23 mouse cellular contexts compared by ENCODE assay signal in genomic region chr10:20431336-20431735, GRCm38 (mm10).
DNase-seq lines count a peak whose midpoint lies in the region; ATAC-seq and TF ChIP-seq lines count a peak whose summit lies in the region.
"Had no signal": no experiment of that assay in that cellular context is flagged by ENCODE, and none has a peak within 500 bp of the region (broad histone marks: within the 10 kb centered on the region; RNA-seq: fewer than 3 reads in every experiment).

No protein-coding gene starts in this region.

- peak overlapping the region; percentile 23; the same call in 1 of the 2 replicates for H3K4me2 ChIP-seq in heart, embryonic 13.5 days
- H3K4me2 ChIP-seq: embryonic facial prominence, embryonic 12.5 days; hindbrain, embryonic 13.5 days; liver, embryonic 13.5 days; stomach, embryonic 15.5 days had no signal

- no peaks in the 10 kb centered on the region for H3K9me3 ChIP-seq in heart, embryonic 13.5 days
- H3K9me3 ChIP-seq: embryonic facial prominence, embryonic 12.5 days; hindbrain, embryonic 13.5 days; liver, embryonic 13.5 days; stomach, embryonic 15.5 days had no signal

- peaks cover 7% of the 10 kb centered on the region for H3K4me1 ChIP-seq in heart, embryonic 13.5 days
- H3K4me1 ChIP-seq in lung, adult 2 months (ENCODE audit: control insufficient read depth, insufficient read depth, low read length), result no peaks in the 10 kb centered on the region
- H3K4me1 ChIP-seq: embryonic facial prominence, embryonic 12.5 days; liver, embryonic 13.5 days; stomach, embryonic 15.5 days had no signal

- no peak for TF ChIP-seq CTCF in lung, adult 2 months (IDR thresholded peaks at IDR 0.05; ENCODE audit: insufficient read depth, low read length)

- H3K9ac ChIP-seq in heart, embryonic 13.5 days, result no peak overlapping the region
- H3K9ac ChIP-seq: embryonic facial prominence, embryonic 12.5 days; hindbrain, embryonic 13.5 days; liver, embryonic 13.5 days; stomach, embryonic 15.5 days had no signal

- 0 out of 2 replicates have a peak overlapping the region, but pooled peaks have one; percentile 5 for H3K27ac ChIP-seq in heart, embryonic 13.5 days (replicated peaks)
- H3K27ac ChIP-seq: embryonic facial prominence, embryonic 12.5 days; hindbrain, embryonic 13.5 days; kidney, postnatal 0 days; left cerebral cortex, adult 2 months; liver, embryonic 13.5 days; stomach, embryonic 15.5 days had no signal

- no peaks in the 10 kb centered on the region for H3K27me3 ChIP-seq in heart, embryonic 13.5 days (replicated peaks)
- H3K27me3 ChIP-seq: CH12.LX; embryonic facial prominence, embryonic 12.5 days; hindbrain, embryonic 13.5 days; liver, embryonic 13.5 days; stomach, embryonic 15.5 days had no signal

- no peak for ATAC-seq in heart, embryonic 13.5 days (ENCODE audit: extremely low read depth, insufficient number of reproducible peaks, low FRiP score, low TSS enrichment)
- ATAC-seq: midbrain, embryonic 16.5 days had no signal

- H3K4me3 ChIP-seq in heart, embryonic 13.5 days, result no peak overlapping the region
- no peak overlapping the region for H3K4me3 ChIP-seq in lung, adult 2 months (replicated peaks; ENCODE audit: extremely low read depth, low read depth, low read length)
- H3K4me3 ChIP-seq: embryonic facial prominence, embryonic 12.5 days; hindbrain, embryonic 13.5 days; left cerebral cortex, adult 2 months; liver, embryonic 13.5 days; stomach, embryonic 15.5 days had no signal

- no peak for DNase-seq in heart, adult 8-10 months (ENCODE audit: low spot score)
- DNase-seq in heart, postnatal 10 days, result peak; percentile 58 to 65
- DNase-seq in lung, adult 2 months, result peak; percentile 19
- DNase-seq in lung, postnatal 36 days, result peak; percentile 38
- no peak for DNase-seq in kidney, adult 8-10 months
- no peak for DNase-seq in thymus, adult 18-20 months
- no peak for DNase-seq in frontal cortex, postnatal 36 days (ENCODE audit: low spot score in 2 of 2)
- DNase-seq: adrenal gland, adult 2 months; B cell, adult 2 months; cerebellum, adult 18-20 months; cerebellum, postnatal 25 days; kidney, adult 11 months; layer of hippocampus, adult 9-11 months; liver, embryonic 13.5 days; right cerebral cortex, postnatal 4 days had no signal

- intact Hi-C loops in heart, postnatal 10 days (cut with DNase I), result no loop called here

- 44% methylated on average over 12 of the region's 12 CpGs for WGBS in heart, embryonic 13.5 days
- WGBS in lung, adult 2 months, result 70% methylated on average over 12 of the region's 12 CpGs

- no peak for TF ChIP-seq POLR2A in lung, adult 2 months (IDR thresholded peaks at IDR 0.05; ENCODE audit: borderline replicate concordance, extremely low read depth, low read depth, low read length)

- peaks cover 49% of the 10 kb centered on the region for H3K36me3 ChIP-seq in heart, embryonic 13.5 days
- H3K36me3 ChIP-seq: hindbrain, embryonic 13.5 days; liver, embryonic 13.5 days; stomach, embryonic 15.5 days had no signal

Comparison
In these comparisons a context has a peak if more than half of its experiments do, and no peak if none do; other contexts are left out.
1. DNase-seq: peak in heart, postnatal 10 days (2 of 2), lung, adult 2 months (single experiment) and lung, postnatal 36 days (single experiment); none in heart, adult 8-10 months (single experiment), kidney, adult 8-10 months (0 of 2), thymus, adult 18-20 months (0 of 2) and frontal cortex, postnatal 36 days (0 of 2).